Mouse (Mus musculus) bone marrow macrophage, adult 2 months (primary cell): Measurements from ENCODE around the gene Grb2. TPM values are rescaled to one million over a fixed set of nuclear protein-coding genes. Genes with fewer than 3 reads are reported as not detected.

Source experiments
- H3K27ac ChIP-seq: 2 replicates; pipeline ENCODE4 v1.5.1; 2012; ENCODE audit warnings: low read depth, low read length; ENCODE audit not compliant: insufficient read depth
- H3K4me1 ChIP-seq: 2 replicates; pipeline ENCODE4 v1.6.1; 2012; ENCODE audit warnings: low read length; ENCODE audit not compliant: control insufficient read depth, insufficient read depth
- H3K4me3 ChIP-seq: 2 replicates; pipeline ENCODE4 v1.5.1; 2012; ENCODE audit warnings: mild to moderate bottlenecking, low read length, moderate library complexity; ENCODE audit not compliant: insufficient read depth
- CTCF ChIP-seq: IDR thresholded peaks from 2 replicates; pipeline ENCODE4 v1.5.1; 2012; ENCODE audit warnings: low read depth, mild to moderate bottlenecking, low read length, moderate library complexity
- POLR2A ChIP-seq: IDR thresholded peaks from 2 replicates; pipeline ENCODE4 v1.6.1; 2012; ENCODE audit warnings: mild to moderate bottlenecking, low read depth, low read length, borderline replicate concordance
- polyA plus RNA-seq: library from polyadenylated mRNA; stranded (reverse); fragments of >200 nt; gene quantifications from 2 replicates; pipeline ENCODE4 v1.2.4, GENCODE M21; 2012; ENCODE audit not compliant: missing spikeins, insufficient read depth, insufficient read length

Grb2 gene
- polyA plus RNA-seq, 1 experiment = 251 TPM

- Histone ChIP-seq H3K4me3 (peak overlapping the region; percentile 35), H3K4me1 (peaks cover 17% of the 10 kb centered on the region), H3K27ac (peak overlapping the region; percentile 64)
- TF ChIP-seq POLR2A (no peak), CTCF (no peak)
These were observed 4.4 kb upstream of the Grb2 start for GRCm38 (mm10) chr11:115712674-115713298.

GRCm38 (mm10) chr11:115712268-115712667, 3.9 kb upstream of the Grb2 start:
- H3K4me1 ChIP-seq = peaks cover 14% of the 10 kb centered on the region
- peak overlapping the region; percentile 64 for H3K27ac ChIP-seq
- peak overlapping the region; percentile 35 for H3K4me3 ChIP-seq
- TF ChIP-seq CTCF = no peak
- TF ChIP-seq POLR2A = no peak

GRCm38 (mm10) chr11:115711133-115711532, 2.7 kb upstream of the Grb2 start:
- no peak for TF ChIP-seq POLR2A
- TF ChIP-seq CTCF = no peak
- Histone ChIP-seq H3K4me3 (no peak overlapping the region), H3K27ac (no peak overlapping the region), H3K4me1 (peaks cover 14% of the 10 kb centered on the region)

GRCm38 (mm10) chr11:115709829-115710559, 1.6 kb upstream of the Grb2 start:
- peaks cover 21% of the 10 kb centered on the region for H3K4me1 ChIP-seq
- TF ChIP-seq CTCF = no peak
- no peak for TF ChIP-seq POLR2A
- H3K27ac ChIP-seq = no peak overlapping the region
- no peak overlapping the region; the same call in 1 of the 2 replicates for H3K4me3 ChIP-seq

- peaks cover 25% of the 10 kb centered on the region for H3K4me1 ChIP-seq
- H3K27ac ChIP-seq = peak overlapping the region; percentile 84
These were observed 795 bp upstream of the Grb2 start for GRCm38 (mm10) chr11:115708956-115709828.

GRCm38 (mm10) chr11:115707313-115708208, 836 bp downstream of the Grb2 start:
- peaks cover 20% of the 10 kb centered on the region for H3K4me1 ChIP-seq
- H3K27ac ChIP-seq = peak overlapping the region; percentile 86
- TF ChIP-seq POLR2A (no peak), CTCF (no peak)
- peak overlapping the region; percentile 70 for H3K4me3 ChIP-seq

More at GRCm38 (mm10) chr11:115708956-115709828, 795 bp upstream of the Grb2 start:
- TF ChIP-seq CTCF (no peak), POLR2A (no peak)
- H3K4me3 ChIP-seq = peak overlapping the region; percentile 88

GRCm38 (mm10) chr11:115706584-115706983, 1.8 kb downstream of the Grb2 start:
- TF ChIP-seq CTCF = no peak
- no peak for TF ChIP-seq POLR2A
- H3K4me1 ChIP-seq = peaks cover 16% of the 10 kb centered on the region
- peak overlapping the region; percentile 60 for H3K27ac ChIP-seq
- peak overlapping the region; percentile 70 for H3K4me3 ChIP-seq

GRCm38 (mm10) chr11:115705561-115705960, 2.8 kb downstream of the Grb2 start:
- peaks cover 18% of the 10 kb centered on the region for H3K4me1 ChIP-seq
- TF ChIP-seq POLR2A = no peak
- no peak overlapping the region for H3K27ac ChIP-seq
- H3K4me3 ChIP-seq = no peak overlapping the region

- TF ChIP-seq POLR2A = no peak
- Histone ChIP-seq H3K4me3 (no peak overlapping the region), H3K27ac (no peak overlapping the region), H3K4me1 (peaks cover 22% of the 10 kb centered on the region)
These were observed 3.7 kb downstream of the Grb2 start for GRCm38 (mm10) chr11:115704648-115705047.
